Mouse (Mus musculus) brain, embryonic 14.5 days (tissue): ENCODE measurements around the gene Nsmce1.

Source experiments
- CTCF ChIP-seq: fragments of 200-500 bp; IDR thresholded peaks from 2 replicates; pipeline ENCODE4 v1.5.1; 2012; ENCODE audit warnings: inconsistent platforms, mild to moderate bottlenecking, moderate library complexity, borderline replicate concordance; ENCODE audit not compliant: insufficient read depth, insufficient read length; ENCODE audit errors: extremely low read depth
- POLR2A ChIP-seq: fragments of 200-500 bp; IDR thresholded peaks from 2 replicates; pipeline ENCODE4 v1.6.1; 2012; ENCODE audit warnings: mild to moderate bottlenecking, inconsistent platforms, borderline replicate concordance; ENCODE audit not compliant: poor library complexity, insufficient read depth, insufficient read length, severe bottlenecking; ENCODE audit errors: extremely low read depth

- TF ChIP-seq POLR2A (no peak), CTCF (no peak)
Observed at GRCm38 (mm10) chr7:125487126-125487525, 4.3 kb downstream of the Nsmce1 start.
